Mouse (Mus musculus) lung, postnatal 14 days (tissue): ENCODE measurements at regions not wholly inside any gene's neighbourhood (a gene's known extent, or its start where the extent isn't known, plus 50 kb on each side); places are given as distances from the start of the nearest gene placed in this dataset.

ENCODE experiments used
- DNase-seq: peaks from one replicate; pipeline ENCODE4 v3.0.0; 2021

- DNase-seq, result no peak
Measured at GRCm38 (mm10) chr10:100685748-100686147, 95.5 kb downstream of the 1700017N19Rik start.

GRCm38 (mm10) chr10:100695944-100696343, 105.7 kb downstream of the 1700017N19Rik start:
- no peak for DNase-seq

DNA sequence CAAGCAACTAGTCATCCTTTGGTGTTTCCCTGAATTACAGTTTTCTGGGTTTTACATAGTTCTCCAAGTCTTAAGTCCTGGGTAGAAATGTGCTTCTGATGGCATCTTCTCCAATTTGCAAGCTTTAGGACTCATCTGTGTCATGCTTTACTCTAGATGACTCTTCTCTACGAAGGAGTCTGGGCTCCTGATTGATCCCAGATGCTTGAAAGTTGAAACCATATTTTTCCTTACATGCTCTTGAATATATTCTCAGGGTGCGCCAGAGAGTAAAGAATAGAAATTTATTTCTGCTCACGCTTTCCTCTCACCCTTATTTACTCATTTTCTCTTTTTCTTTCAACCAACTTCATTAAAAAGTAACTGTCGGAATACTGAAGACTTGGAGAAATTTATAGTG, 108.9 kb downstream of the 1700017N19Rik start:
- no peak for DNase-seq

DNA sequence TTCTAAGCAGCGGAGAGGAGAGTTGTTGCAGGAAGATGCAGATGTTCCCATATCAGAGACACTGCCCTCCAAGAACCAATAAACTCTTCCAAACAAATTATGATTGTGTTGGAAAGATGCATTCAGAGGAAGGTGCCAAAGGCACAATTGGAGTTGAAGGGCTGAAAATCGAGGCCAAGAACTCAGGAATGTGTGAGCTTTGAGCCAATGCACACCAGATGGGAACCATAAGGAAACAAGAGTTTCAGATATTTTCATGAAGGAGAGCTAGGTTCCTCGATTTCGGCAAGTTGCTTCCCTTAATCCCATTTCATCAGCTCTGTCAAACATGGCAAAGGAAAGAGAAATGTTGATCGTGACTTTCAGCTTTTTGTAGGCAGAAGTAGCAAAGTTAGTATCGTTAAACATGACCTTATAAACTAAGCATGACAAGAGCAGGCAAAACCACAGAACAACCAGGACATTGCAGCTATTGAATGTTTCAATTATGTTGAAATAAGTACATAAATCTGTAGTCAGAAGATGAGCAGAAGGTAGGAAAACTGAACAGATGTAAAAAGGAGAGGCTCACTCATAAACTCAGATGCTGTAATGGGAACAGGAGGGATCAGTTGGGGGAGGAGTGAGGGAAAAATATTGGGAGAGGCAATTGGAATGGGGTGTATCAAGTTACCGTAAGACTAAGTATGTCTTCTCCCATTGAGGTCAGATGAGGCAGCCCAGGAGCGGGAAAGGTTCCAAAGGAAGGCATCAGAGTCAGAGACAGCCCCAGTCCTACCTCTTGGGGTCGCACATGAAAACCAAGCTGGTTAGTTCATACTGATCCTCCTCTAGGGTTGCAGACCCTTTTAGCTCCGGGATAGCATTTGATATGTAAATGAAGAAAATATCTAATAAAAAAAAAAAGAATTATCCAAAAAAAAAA, 110.3 kb downstream of the 1700017N19Rik start:
- DNase-seq, result no peak

DNA sequence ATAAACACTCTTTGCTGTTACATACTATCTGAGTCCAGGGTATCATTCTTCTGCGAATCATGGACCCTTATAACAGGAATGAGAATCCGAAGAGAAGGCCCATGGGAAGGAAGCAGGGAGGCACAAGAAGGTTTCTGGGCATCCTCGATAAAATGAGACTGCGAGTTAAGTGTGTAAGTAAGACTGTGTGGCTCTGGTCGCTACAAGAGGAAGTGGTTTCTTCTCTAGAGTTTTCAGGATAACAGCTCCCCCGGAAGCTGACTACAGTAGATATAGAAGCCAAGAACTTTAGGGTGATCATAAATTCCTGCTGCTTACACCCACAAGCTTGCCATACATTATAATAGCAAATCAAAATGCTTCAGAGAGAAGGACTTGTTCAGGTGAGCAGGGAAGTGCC, 111.7 kb downstream of the 1700017N19Rik start:
- DNase-seq, result no peak

DNA sequence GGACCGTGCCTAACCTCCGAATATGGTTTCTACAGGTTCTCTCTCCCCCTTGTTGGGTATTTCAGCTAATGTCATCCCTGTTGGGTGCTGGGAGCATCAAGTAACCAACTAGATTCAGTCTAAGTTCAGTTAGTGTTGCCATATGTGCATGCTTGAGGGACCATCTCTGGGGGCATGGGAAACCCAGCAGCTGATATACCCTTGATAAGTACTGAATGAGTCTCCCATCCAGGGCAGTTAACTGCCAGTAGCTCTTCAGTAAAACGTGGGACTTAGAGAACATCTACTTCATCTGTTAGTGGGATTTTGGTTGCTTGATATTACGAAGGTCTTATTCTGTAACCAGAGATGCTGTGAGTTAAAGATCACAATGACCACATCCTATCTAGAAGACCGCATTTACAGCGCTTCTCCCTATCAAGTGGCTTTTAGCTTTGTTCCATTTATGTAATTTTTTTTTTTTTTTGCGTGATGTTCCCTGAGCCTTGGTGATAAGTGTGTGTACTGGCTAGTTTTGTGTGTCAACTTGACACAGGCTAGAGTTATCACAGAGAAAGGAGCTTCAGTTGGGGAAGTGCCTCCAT, 125.9 kb downstream of the 1700017N19Rik start:
- no peak for DNase-seq

DNA sequence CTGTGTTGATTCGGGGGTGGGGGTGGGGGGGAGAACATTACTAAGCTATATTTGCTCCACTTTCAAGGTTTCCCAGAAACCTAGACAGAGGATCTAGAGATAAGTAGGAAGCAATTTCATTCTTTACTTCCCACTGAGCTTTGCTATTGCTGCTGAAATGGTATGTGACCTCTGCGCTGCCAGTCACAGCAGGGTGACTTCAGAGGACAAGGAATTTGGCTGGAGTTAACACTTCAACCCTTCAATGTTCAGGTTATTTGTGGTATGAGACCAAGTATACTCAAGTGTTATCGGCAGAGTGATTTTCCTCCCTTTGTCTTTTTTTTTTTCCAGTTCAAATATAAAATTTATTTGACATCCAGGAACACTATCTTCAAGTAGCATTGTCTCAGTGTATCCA, 128.3 kb downstream of the 1700017N19Rik start:
- no peak for DNase-seq

- DNase-seq, result no peak
Measured at GRCm38 (mm10) chr10:100741269-100741668, 151.0 kb downstream of the 1700017N19Rik start.

DNA sequence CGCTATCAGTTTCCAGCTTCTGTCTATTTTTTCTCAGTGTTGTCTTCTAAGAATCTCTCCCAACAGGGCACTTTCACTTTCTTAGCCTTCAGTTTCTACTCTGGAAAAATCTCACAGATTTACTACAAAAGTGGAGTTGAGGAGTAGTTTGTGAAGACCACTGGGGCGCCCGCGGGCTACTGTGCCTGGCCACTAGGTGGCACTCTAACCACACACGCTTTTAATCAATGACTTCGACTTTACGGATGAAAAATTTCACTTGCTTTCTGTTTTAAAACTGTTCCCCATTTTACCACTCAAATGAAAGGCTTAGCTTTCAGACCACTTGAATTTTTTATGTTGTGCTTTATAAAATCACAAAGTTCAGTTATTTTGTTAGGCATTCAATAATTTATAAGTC, 151.8 kb downstream of the 1700017N19Rik start:
- DNase-seq, result peak; percentile 58

- no peak for DNase-seq
Measured at GRCm38 (mm10) chr10:100746151-100746550, 155.9 kb downstream of the 1700017N19Rik start.

DNA sequence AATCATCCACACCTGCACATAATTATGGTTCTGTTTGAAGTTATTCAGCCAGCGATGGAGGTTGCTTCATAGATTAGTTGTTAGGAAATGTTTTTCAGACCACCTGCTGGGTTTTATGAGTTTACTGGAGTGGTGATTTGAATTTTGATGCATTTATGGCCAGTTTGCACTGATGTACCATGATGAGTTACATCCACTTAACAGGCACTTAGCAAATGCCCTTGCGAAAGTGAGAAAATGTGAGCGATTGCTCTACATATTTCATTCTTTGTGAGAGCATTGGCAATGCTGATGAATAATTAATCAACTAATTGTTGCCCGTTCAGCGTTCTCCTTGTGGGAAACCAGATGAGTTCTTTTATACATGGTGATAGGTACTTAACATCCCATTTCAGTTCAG, 164.7 kb downstream of the 1700017N19Rik start:
- no peak for DNase-seq

DNA sequence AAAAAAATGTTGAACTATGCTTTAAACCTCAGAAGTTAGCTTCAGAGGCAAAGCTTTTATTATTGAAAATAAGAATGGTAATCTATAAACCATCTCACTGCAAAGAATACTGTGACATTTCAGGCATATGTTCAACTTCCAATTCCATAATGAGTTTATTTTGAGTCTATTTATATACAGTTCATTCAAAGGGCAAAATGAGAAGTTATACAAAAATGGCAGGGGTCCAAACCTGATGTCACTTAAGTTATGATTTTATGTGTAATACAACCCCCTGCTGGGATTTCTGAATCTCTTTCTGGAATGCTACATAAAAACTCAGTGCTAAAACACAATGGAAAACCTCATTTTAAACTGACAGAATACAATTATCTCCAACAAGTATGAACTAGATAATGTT, 184.0 kb downstream of the 1700017N19Rik start:
- DNase-seq, result no peak

- no peak for DNase-seq
Measured at GRCm38 (mm10) chr10:100792166-100792565, 201.9 kb downstream of the 1700017N19Rik start.

DNA sequence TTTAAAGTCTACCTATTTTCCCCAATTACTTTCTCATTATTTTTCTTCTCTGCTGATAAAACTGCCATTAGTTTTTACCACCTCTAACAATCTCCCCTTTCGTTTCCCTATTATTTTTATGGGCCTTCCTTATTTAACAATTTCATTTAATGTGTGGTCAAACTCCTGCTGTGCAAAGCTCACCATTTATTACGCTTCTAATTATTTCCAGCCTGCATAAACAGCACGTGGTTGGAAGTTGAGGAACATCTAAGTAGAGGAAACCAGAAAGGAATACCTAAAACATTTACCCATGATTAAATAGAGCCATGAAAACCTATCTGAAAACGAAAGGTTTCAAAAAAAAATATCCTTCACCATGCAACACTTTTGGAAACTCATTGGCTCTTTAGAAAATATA, 202.3 kb downstream of the 1700017N19Rik start:
- no peak for DNase-seq

DNA sequence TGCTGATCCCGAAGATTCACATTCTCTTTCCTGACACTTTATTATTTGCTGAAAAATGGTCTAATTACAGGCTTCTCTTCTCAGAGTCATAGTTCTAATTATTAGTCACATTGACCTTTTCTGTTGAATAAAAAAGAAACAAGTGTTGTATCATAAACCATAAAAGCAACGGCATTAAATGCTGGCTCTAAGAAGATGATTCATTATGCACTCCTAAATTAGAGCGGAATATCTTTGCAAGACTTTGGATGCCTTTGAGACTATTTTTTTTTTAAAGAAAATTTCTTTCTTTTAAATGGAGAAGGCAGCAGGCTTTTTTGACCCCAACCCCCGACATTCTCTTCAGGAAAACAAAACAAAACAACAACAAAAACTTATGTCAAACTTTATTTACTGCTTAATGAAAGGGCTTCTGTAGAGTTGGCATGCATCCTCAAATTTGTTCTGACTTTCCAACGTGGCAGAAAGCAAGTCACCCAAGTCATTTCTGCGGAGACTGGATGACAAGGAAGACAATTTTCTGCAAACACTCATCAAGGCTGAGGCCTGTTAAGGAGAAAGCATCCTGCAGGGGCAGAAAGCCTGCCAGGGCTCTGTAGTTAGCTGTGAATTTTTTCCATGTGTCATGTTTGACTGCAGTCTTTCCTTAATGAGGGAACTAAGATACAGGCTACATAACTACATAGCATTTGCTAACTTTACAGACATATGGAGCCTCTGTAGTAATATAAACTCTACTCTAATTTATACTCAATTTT, 205.1 kb downstream of the 1700017N19Rik start:
- DNase-seq, result no peak

DNA sequence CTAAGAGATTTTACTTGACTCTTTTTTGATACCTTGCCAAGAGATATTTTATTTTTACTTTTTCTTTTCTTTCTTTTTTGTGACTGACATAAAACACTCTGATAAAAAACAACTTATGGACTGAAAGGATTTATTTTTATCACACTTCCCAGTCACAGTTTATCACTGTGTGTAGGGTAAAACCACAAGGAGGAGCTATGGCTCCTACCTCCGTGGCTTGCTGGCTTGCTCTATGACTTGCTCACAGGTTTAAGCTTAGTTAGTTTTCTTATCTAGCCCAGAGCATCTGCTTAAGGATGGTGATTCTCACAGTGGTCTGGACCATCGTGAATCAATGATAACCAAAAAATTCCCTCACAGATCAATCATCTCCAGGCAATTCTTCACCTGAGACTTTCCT, 221.4 kb downstream of the 1700017N19Rik start:
- DNase-seq, result no peak

- DNase-seq, result no peak
Measured at GRCm38 (mm10) chr10:100834794-100835193, 244.5 kb downstream of the 1700017N19Rik start.

- DNase-seq, result no peak
Measured at GRCm38 (mm10) chr10:100853213-100853612, 262.9 kb downstream of the 1700017N19Rik start.

GRCm38 (mm10) chr10:100856509-100856908, 266.2 kb downstream of the 1700017N19Rik start:
- DNase-seq, result no peak

GRCm38 (mm10) chr10:100865501-100866181, 275.4 kb downstream of the 1700017N19Rik start:
- DNase-seq, result no peak

DNA sequence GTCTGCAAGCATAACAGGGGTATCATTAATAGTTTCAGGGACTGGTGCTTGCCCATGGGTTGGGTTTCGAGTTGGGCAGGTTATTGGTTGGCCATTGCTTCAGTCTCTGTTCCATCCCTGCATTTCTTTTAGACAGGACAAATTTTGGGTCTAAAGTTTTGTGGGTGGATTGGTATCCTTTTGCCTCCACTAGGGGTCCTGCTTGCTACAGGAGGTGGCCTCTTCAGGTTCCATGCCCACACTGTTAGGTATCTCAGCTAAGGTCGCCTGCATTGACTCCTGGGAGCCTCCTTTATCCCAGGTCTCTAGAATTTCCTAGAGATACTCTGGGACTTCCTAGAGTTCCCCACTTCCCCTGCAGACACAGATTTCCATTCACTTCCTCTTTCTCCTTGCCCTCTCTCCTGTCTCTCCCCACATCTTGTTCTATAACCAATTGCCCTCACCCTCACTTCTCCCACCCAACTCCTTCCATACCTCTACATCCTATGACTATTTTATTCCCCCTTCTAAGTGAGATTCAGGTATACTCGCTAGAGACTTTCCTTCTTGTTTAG, 278.2 kb downstream of the 1700017N19Rik start:
- no peak for DNase-seq

- no peak for DNase-seq
Measured at GRCm38 (mm10) chr10:100882584-100882983, 292.3 kb downstream of the 1700017N19Rik start.

DNA sequence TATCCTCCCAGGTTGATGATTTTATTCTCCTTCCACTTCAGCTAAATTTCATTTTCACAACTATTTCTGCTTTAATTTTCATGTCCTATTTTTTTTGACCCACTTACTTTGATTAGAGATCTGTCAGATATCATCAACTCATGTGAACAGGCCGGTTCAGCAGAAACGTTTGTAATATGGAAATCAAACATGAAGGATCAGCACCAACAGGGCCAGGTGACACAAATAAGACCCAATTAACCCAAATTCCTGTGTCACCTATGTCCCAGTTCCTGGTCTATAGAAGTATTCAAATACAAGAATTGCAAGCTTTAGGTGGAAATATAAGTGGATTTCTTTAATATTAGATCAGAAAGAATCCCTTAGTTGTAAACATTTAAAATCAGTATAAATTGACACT, 332.7 kb downstream of the 1700017N19Rik start:
- no peak for DNase-seq
